ENCODE assay signal across 25 mouse cellular contexts in the genomic region with DNA sequence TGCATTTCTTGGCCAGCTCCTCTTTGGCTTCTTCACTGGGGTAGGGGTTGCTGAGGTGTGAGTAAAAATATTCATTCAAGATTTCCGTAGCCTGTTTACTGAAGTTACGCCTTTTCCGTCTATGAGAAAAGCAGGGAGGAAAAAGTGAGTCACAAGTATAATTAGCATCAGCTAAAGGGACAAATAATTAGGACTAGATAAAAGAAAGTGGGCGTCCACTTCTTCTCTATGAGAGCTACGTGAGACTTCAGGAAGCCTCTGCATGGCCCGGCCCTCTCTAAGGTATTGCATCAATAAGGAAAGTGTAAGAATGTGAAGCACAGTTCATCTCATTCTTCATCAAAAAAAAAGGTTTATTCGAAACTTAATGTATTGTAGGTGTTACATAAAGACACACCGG.
DNase-seq lines count a peak whose midpoint lies in the region; ATAC-seq and TF ChIP-seq lines count a peak whose summit lies in the region.
"Had no signal": no experiment of that assay in that cellular context is flagged by ENCODE, and none has a peak within 500 bp of the region (broad histone marks: within the 10 kb centered on the region; RNA-seq: fewer than 3 reads in every experiment).

No protein-coding gene starts in this region.

- 91% methylated on average over 8 of the region's 8 CpGs for WGBS in midbrain, embryonic 16.5 days
- WGBS in forebrain, embryonic 11.5 days: 84% methylated on average over 8 of the region's 8 CpGs
- WGBS in liver, postnatal 0 days (ENCODE audit: insufficient replicate concordance): 86% methylated on average over 8 of the region's 8 CpGs

- TF ChIP-seq CTCF in liver, postnatal 0 days (IDR thresholded peaks at IDR 0.05; ENCODE audit: low read depth): no peak

- no peak overlapping the region for H3K4me3 ChIP-seq in midbrain, embryonic 16.5 days (ENCODE audit: low read depth, low read length)
- H3K4me3 ChIP-seq in forebrain, embryonic 11.5 days (ENCODE audit: low read depth, low read length): no peak overlapping the region
- H3K4me3 ChIP-seq in liver, postnatal 0 days (ENCODE audit: low read depth, low read length): no peak overlapping the region
- H3K4me3 ChIP-seq: embryonic facial prominence, embryonic 10.5 days; embryonic facial prominence, embryonic 13.5 days; erythroblast, embryonic 14.5 days; forebrain, embryonic 13.5 days; hindbrain, embryonic 12.5 days; hindbrain, embryonic 15.5 days had no signal

- H3K36me3 ChIP-seq in midbrain, embryonic 16.5 days (ENCODE audit: control insufficient read depth, insufficient read depth, low read length): peaks cover 6% of the 10 kb centered on the region; the same call in 1 of the 2 replicates
- H3K36me3 ChIP-seq in forebrain, embryonic 11.5 days (ENCODE audit: control insufficient read depth, insufficient read depth, low read length): no peaks in the 10 kb centered on the region; the same call in 1 of the 2 replicates
- H3K36me3 ChIP-seq in liver, postnatal 0 days (replicated peaks; ENCODE audit: insufficient read depth, low read length): no peaks in the 10 kb centered on the region

- no peaks in the 10 kb centered on the region for H3K27me3 ChIP-seq in midbrain, embryonic 16.5 days (ENCODE audit: control insufficient read depth, insufficient read depth, low read depth, low read length)
- no peaks in the 10 kb centered on the region for H3K27me3 ChIP-seq in forebrain, embryonic 11.5 days (ENCODE audit: control insufficient read depth, insufficient read depth, low read length)
- no peaks in the 10 kb centered on the region for H3K27me3 ChIP-seq in liver, postnatal 0 days (ENCODE audit: insufficient read depth, low read length)
- H3K27me3 ChIP-seq: embryonic facial prominence, embryonic 13.5 days; forebrain, embryonic 13.5 days; hindbrain, embryonic 12.5 days; hindbrain, embryonic 15.5 days had no signal

- H3K27ac ChIP-seq in midbrain, embryonic 16.5 days (ENCODE audit: low read length): no peak overlapping the region
- no peak overlapping the region for H3K27ac ChIP-seq in forebrain, embryonic 11.5 days (ENCODE audit: low read depth, low read length)
- H3K27ac ChIP-seq in liver, postnatal 0 days (ENCODE audit: low read depth): no peak overlapping the region
- H3K27ac ChIP-seq: embryonic facial prominence, embryonic 10.5 days; embryonic facial prominence, embryonic 13.5 days; forebrain, embryonic 13.5 days; hindbrain, embryonic 12.5 days; hindbrain, embryonic 15.5 days had no signal

- H3K9ac ChIP-seq in midbrain, embryonic 16.5 days (ENCODE audit: low read depth, low read length): no peak overlapping the region
- H3K9ac ChIP-seq in forebrain, embryonic 11.5 days (ENCODE audit: low read length): no peak overlapping the region
- no peak overlapping the region for H3K9ac ChIP-seq in liver, postnatal 0 days (replicated peaks)
- H3K9ac ChIP-seq: embryonic facial prominence, embryonic 13.5 days; forebrain, embryonic 13.5 days; hindbrain, embryonic 12.5 days; hindbrain, embryonic 15.5 days had no signal

- TF ChIP-seq EP300 in liver, postnatal 0 days (IDR thresholded peaks at IDR 0.05; ENCODE audit: low read depth): no peak

- no peaks in the 10 kb centered on the region for H3K9me3 ChIP-seq in midbrain, embryonic 16.5 days (replicated peaks; ENCODE audit: control insufficient read depth, low read length, poor library complexity, severe bottlenecking)
- H3K9me3 ChIP-seq in forebrain, embryonic 11.5 days (ENCODE audit: control insufficient read depth, low read length): no peaks in the 10 kb centered on the region
- no peaks in the 10 kb centered on the region for H3K9me3 ChIP-seq in liver, postnatal 0 days (ENCODE audit: low read length)
- H3K9me3 ChIP-seq: embryonic facial prominence, embryonic 10.5 days; embryonic facial prominence, embryonic 13.5 days; forebrain, embryonic 13.5 days; hindbrain, embryonic 12.5 days; hindbrain, embryonic 15.5 days had no signal

- DNase-seq in CD4-positive, CD25-positive, alpha-beta regulatory T cell, adult 2 months (ENCODE audit: low read depth, low spot score): peak; percentile 54
- DNase-seq in R1 (ENCODE audit: low read depth, low spot score): peak; percentile 2
- peak; percentile 41 for DNase-seq in induced T-regulatory cell, adult 2 months (ENCODE audit: low read depth)
- no peak for DNase-seq in forebrain, embryonic 11.5 days (ENCODE audit: low spot score)
- DNase-seq in liver, postnatal 0 days: no peak
- DNase-seq in ovary, postnatal 10 days (ENCODE audit: low spot score): no peak
- DNase-seq: adrenal gland, postnatal 10 days; B cell, adult 2 months; cerebellum, adult 11-12 months; cerebellum, adult 8-10 months; cerebellum, postnatal 10 days; cerebellum, postnatal 36 days; embryo, embryonic 11 days; gastrocnemius, postnatal 10 days; gastrocnemius, postnatal 36 days had no signal

- no peaks in the 10 kb centered on the region for H3K4me1 ChIP-seq in midbrain, embryonic 16.5 days (ENCODE audit: control insufficient read depth, insufficient read depth, low read length)
- no peaks in the 10 kb centered on the region for H3K4me1 ChIP-seq in forebrain, embryonic 11.5 days (replicated peaks; ENCODE audit: control insufficient read depth, insufficient read depth, low read length)
- no peaks in the 10 kb centered on the region for H3K4me1 ChIP-seq in liver, postnatal 0 days (ENCODE audit: insufficient read depth)
- H3K4me1 ChIP-seq: embryonic facial prominence, embryonic 10.5 days; embryonic facial prominence, embryonic 13.5 days; forebrain, embryonic 13.5 days; hindbrain, embryonic 12.5 days; hindbrain, embryonic 15.5 days had no signal

- no peak for ATAC-seq in midbrain, embryonic 16.5 days
- ATAC-seq in forebrain, embryonic 11.5 days (replicated peaks; ENCODE audit: low FRiP score): no peak
- no peak for ATAC-seq in liver, postnatal 0 days
- ATAC-seq: forebrain, embryonic 13.5 days; forebrain, embryonic 16.5 days; intestine, postnatal 0 days had no signal

- H3K4me2 ChIP-seq in midbrain, embryonic 16.5 days (ENCODE audit: low read length): no peak overlapping the region
- H3K4me2 ChIP-seq in forebrain, embryonic 11.5 days (ENCODE audit: low read depth, low read length, severe bottlenecking): no peak overlapping the region
- no peak overlapping the region for H3K4me2 ChIP-seq in liver, postnatal 0 days (ENCODE audit: low read depth, low read length)
- H3K4me2 ChIP-seq: embryonic facial prominence, embryonic 13.5 days; forebrain, embryonic 13.5 days; heart, embryonic 11.5 days; hindbrain, embryonic 12.5 days; hindbrain, embryonic 15.5 days had no signal

Comparison
In these comparisons a context has a peak if more than half of its experiments do, and no peak if none do; other contexts are left out.
1. DNase-seq: peak in CD4-positive, CD25-positive, alpha-beta regulatory T cell, adult 2 months (single experiment), R1 (single experiment) and induced T-regulatory cell, adult 2 months (single experiment); none in forebrain, embryonic 11.5 days (single experiment), liver, postnatal 0 days (single experiment) and ovary, postnatal 10 days (single experiment).